Mouse (Mus musculus): Measurements from ENCODE around the gene Ccl28. TPM values are rescaled to one million over a fixed set of nuclear protein-coding genes. Genes with fewer than 3 reads are reported as not detected.
"Not testable (repeated sequence)": the region's sequence is repeated elsewhere in the genome, so short reads cannot be mapped to it uniquely, and the experiment has no call there.

Ccl28 gene
- polyA plus RNA-seq (2015; fragmentation: Nextera tagmentation; extraction: Ambion mirVana), result 0.31 and 0.34 TPM in 2 replicates

GRCm38 (mm10) chr13:119623634-119624033, at the start of gene Ccl28:
Ccl28 (plus strand) TSS chr13:119623819.
- no peak within 1 kb of the TSS for H3K4me2 ChIP-seq
- no peak within 1 kb of the TSS for H3K27ac ChIP-seq
- WGBS, result 78% methylated on average over 6 of the region's 6 CpGs
- no peak within 1 kb of the TSS for H3K4me3 ChIP-seq
- H3K9ac ChIP-seq, result no peak within 1 kb of the TSS
- H3K36me3 ChIP-seq, result no peaks in the 10 kb centered on the region
- H3K27me3 ChIP-seq, result no peaks in the 10 kb centered on the region
- no peak for ATAC-seq (ENCODE audit: insufficient number of reproducible peaks, insufficient read depth, low FRiP score, low TSS enrichment, low read depth)
- no peaks in the 10 kb centered on the region for H3K4me1 ChIP-seq
- H3K9me3 ChIP-seq, result no peaks in the 10 kb centered on the region

- H3K9ac ChIP-seq, H3K4me1 ChIP-seq, H3K27me3 ChIP-seq, H3K36me3 ChIP-seq, H3K4me3 ChIP-seq, H3K4me2 ChIP-seq, H3K27ac ChIP-seq: not testable (repeated sequence)
- WGBS, result 71% methylated on average over 15 of the region's 16 CpGs
- peak; percentile 94 for ATAC-seq (ENCODE audit: insufficient number of reproducible peaks, insufficient read depth, low FRiP score, low TSS enrichment, low read depth)
- peaks cover 15% of the 10 kb centered on the region for H3K9me3 ChIP-seq
Observed at GRCm38 (mm10) chr13:119596321-119597211, 27.1 kb upstream of the Ccl28 start.

GRCm38 (mm10) chr13:119598466-119598865, 25.2 kb upstream of the Ccl28 start:
- H3K27ac ChIP-seq; H3K27me3 ChIP-seq; H3K4me1 ChIP-seq; H3K9ac ChIP-seq; H3K4me2 ChIP-seq; H3K4me3 ChIP-seq; H3K36me3 ChIP-seq; ATAC-seq (ENCODE audit: insufficient number of reproducible peaks, insufficient read depth, low FRiP score, low TSS enrichment, low read depth): not testable (repeated sequence)
- peaks cover 19% of the 10 kb centered on the region for H3K9me3 ChIP-seq

- H3K9me3 ChIP-seq, result peaks cover 24% of the 10 kb centered on the region
- not testable (repeated sequence) for H3K36me3 ChIP-seq; H3K27ac ChIP-seq; ATAC-seq (ENCODE audit: insufficient number of reproducible peaks, insufficient read depth, low FRiP score, low TSS enrichment, low read depth); H3K4me2 ChIP-seq; H3K27me3 ChIP-seq; H3K4me3 ChIP-seq; H3K9ac ChIP-seq; H3K4me1 ChIP-seq
- WGBS, result 74% methylated on average over 12 of the region's 12 CpGs
Observed at GRCm38 (mm10) chr13:119599066-119599465, 24.6 kb upstream of the Ccl28 start.

GRCm38 (mm10) chr13:119599498-119599897, 24.1 kb upstream of the Ccl28 start:
- H3K4me2 ChIP-seq; H3K27me3 ChIP-seq; H3K4me3 ChIP-seq; ATAC-seq (ENCODE audit: insufficient number of reproducible peaks, insufficient read depth, low FRiP score, low TSS enrichment, low read depth); H3K36me3 ChIP-seq; H3K9ac ChIP-seq; H3K27ac ChIP-seq; H3K4me1 ChIP-seq: not testable (repeated sequence)
- WGBS, result 60% methylated on average over 2 of the region's 2 CpGs
- H3K9me3 ChIP-seq, result peaks cover 26% of the 10 kb centered on the region

GRCm38 (mm10) chr13:119600166-119600565, 23.5 kb upstream of the Ccl28 start:
- not testable (repeated sequence) for H3K36me3 ChIP-seq; ATAC-seq (ENCODE audit: insufficient number of reproducible peaks, insufficient read depth, low FRiP score, low TSS enrichment, low read depth)
- H3K9me3 ChIP-seq, result peaks cover 29% of the 10 kb centered on the region

GRCm38 (mm10) chr13:119602688-119603331, 20.8 kb upstream of the Ccl28 start:
- not testable (repeated sequence) for H3K4me1 ChIP-seq; H3K4me3 ChIP-seq; H3K9ac ChIP-seq; H3K36me3 ChIP-seq; H3K27ac ChIP-seq; ATAC-seq (ENCODE audit: insufficient number of reproducible peaks, insufficient read depth, low FRiP score, low TSS enrichment, low read depth); H3K27me3 ChIP-seq; H3K4me2 ChIP-seq
- 52% methylated on average over 13 of the region's 13 CpGs for WGBS
- H3K9me3 ChIP-seq, result peaks cover 16% of the 10 kb centered on the region

More at GRCm38 (mm10) chr13:119600166-119600565, 23.5 kb upstream of the Ccl28 start:
- H3K9ac ChIP-seq, H3K4me1 ChIP-seq, H3K4me2 ChIP-seq, H3K4me3 ChIP-seq, H3K27ac ChIP-seq, H3K27me3 ChIP-seq: not testable (repeated sequence)

- not testable (repeated sequence) for H3K27ac ChIP-seq, H3K4me3 ChIP-seq, H3K36me3 ChIP-seq, H3K27me3 ChIP-seq, H3K4me2 ChIP-seq, H3K9ac ChIP-seq, H3K4me1 ChIP-seq
- 94% methylated on average over 8 of the region's 8 CpGs for WGBS
- H3K9me3 ChIP-seq, result peaks cover 16% of the 10 kb centered on the region
- peak; percentile 11; the same call in 1 of the 2 replicates for ATAC-seq (ENCODE audit: insufficient number of reproducible peaks, insufficient read depth, low FRiP score, low TSS enrichment, low read depth)
Observed at GRCm38 (mm10) chr13:119603890-119604289, 19.7 kb upstream of the Ccl28 start.

- not testable (repeated sequence) for H3K9ac ChIP-seq, H3K4me2 ChIP-seq, H3K36me3 ChIP-seq, H3K4me1 ChIP-seq, H3K4me3 ChIP-seq, H3K27ac ChIP-seq, H3K27me3 ChIP-seq
- peaks cover 16% of the 10 kb centered on the region for H3K9me3 ChIP-seq
- ATAC-seq (ENCODE audit: insufficient number of reproducible peaks, insufficient read depth, low FRiP score, low TSS enrichment, low read depth), result peak; percentile 28
- 89% methylated on average over 8 of the region's 9 CpGs for WGBS
Observed at GRCm38 (mm10) chr13:119604322-119604721, 19.3 kb upstream of the Ccl28 start.

GRCm38 (mm10) chr13:119618841-119619240, 4.8 kb upstream of the Ccl28 start:
- H3K27me3 ChIP-seq, result no peaks in the 10 kb centered on the region
- no peak overlapping the region for H3K4me2 ChIP-seq
- no peak overlapping the region for H3K27ac ChIP-seq
- no peaks in the 10 kb centered on the region for H3K9me3 ChIP-seq
- H3K36me3 ChIP-seq, result no peaks in the 10 kb centered on the region
- ATAC-seq (ENCODE audit: insufficient number of reproducible peaks, insufficient read depth, low FRiP score, low TSS enrichment, low read depth), result no peak
- H3K4me3 ChIP-seq, result no peak overlapping the region
- no peak overlapping the region for H3K9ac ChIP-seq
- no peaks in the 10 kb centered on the region for H3K4me1 ChIP-seq
- 90% methylated on average over 3 of the region's 3 CpGs for WGBS

- no peaks in the 10 kb centered on the region for H3K27me3 ChIP-seq
- no peaks in the 10 kb centered on the region for H3K4me1 ChIP-seq
- H3K9me3 ChIP-seq, result no peaks in the 10 kb centered on the region
- no peak overlapping the region for H3K9ac ChIP-seq
- WGBS, result 64% methylated on average over 3 of the region's 3 CpGs
- ATAC-seq (ENCODE audit: insufficient number of reproducible peaks, insufficient read depth, low FRiP score, low TSS enrichment, low read depth), result no peak
- no peaks in the 10 kb centered on the region for H3K36me3 ChIP-seq
- H3K4me3 ChIP-seq, result no peak overlapping the region
- H3K27ac ChIP-seq, result no peak overlapping the region
- H3K4me2 ChIP-seq, result no peak overlapping the region
Observed at GRCm38 (mm10) chr13:119619735-119620134, 3.9 kb upstream of the Ccl28 start.

- not testable (repeated sequence) for H3K4me3 ChIP-seq; H3K36me3 ChIP-seq; H3K4me2 ChIP-seq; ATAC-seq (ENCODE audit: insufficient number of reproducible peaks, insufficient read depth, low FRiP score, low TSS enrichment, low read depth); H3K9ac ChIP-seq; H3K4me1 ChIP-seq; H3K27ac ChIP-seq; H3K9me3 ChIP-seq; H3K27me3 ChIP-seq
- WGBS, result 77% methylated on average over 5 of the region's 5 CpGs
Observed at GRCm38 (mm10) chr13:119625952-119626351, 2.3 kb downstream of the Ccl28 start.
